Mouse (Mus musculus) G1E (cell line): ENCODE data around the gene Map3k20. TPM values are rescaled to one million over a fixed set of nuclear protein-coding genes. Genes with fewer than 3 reads are reported as not detected.

ENCODE experiments used
- ATAC-seq: 2 replicates; pipeline ENCODE4 v1.8.0; 2016; ENCODE audit warnings: mild to moderate bottlenecking; ENCODE audit not compliant: insufficient number of reproducible peaks, poor library complexity, low FRiP score, severe bottlenecking; ENCODE audit errors: extremely low read depth
- DNase-seq: peaks from one replicate; pipeline ENCODE4 v3.0.0; 2012; ENCODE audit warnings: low spot score
- H3K27me3 ChIP-seq: 2 replicates; pipeline ENCODE4 v1.6.1; 2012; ENCODE audit warnings: mild to moderate bottlenecking, low read length, inconsistent platforms; ENCODE audit not compliant: insufficient read depth
- H3K36me3 ChIP-seq: replicated peaks from 2 replicates; pipeline ENCODE3; 2012; ENCODE audit warnings: mild to moderate bottlenecking, inconsistent platforms
- H3K4me1 ChIP-seq: 2 replicates; pipeline ENCODE4 v1.6.1; 2012; ENCODE audit warnings: low read depth, low read length, inconsistent platforms, mixed read lengths; ENCODE audit not compliant: insufficient read depth
- H3K4me3 ChIP-seq: 2 replicates; pipeline ENCODE4 v1.5.1; 2012; ENCODE audit warnings: low read depth, mild to moderate bottlenecking, inconsistent platforms, low read length, moderate library complexity, mixed read lengths
- H3K9me3 ChIP-seq: replicated peaks from 2 replicates; pipeline ENCODE4 v1.6.1; 2012; ENCODE audit warnings: inconsistent platforms
- CTCF ChIP-seq: IDR thresholded peaks from 2 replicates; pipeline ENCODE4 v1.5.1; 2012; ENCODE audit warnings: low read depth, low read length, inconsistent platforms, mixed read lengths
- GATA1 ChIP-seq: IDR thresholded peaks from 2 replicates; pipeline ENCODE4 v1.6.1; 2012; ENCODE audit warnings: borderline replicate concordance, low read length, inconsistent platforms, mixed read lengths
- GATA2 ChIP-seq: IDR thresholded peaks from 2 replicates; pipeline ENCODE4 v1.6.1; 2012; ENCODE audit warnings: low read depth, low read length, inconsistent platforms, borderline replicate concordance
- POLR2AphosphoS5 ChIP-seq: IDR thresholded peaks from 2 replicates; pipeline ENCODE4 v1.6.1; 2012; ENCODE audit warnings: low read depth, low read length, inconsistent platforms; ENCODE audit not compliant: insufficient replicate concordance
- TAL1 ChIP-seq: conservative IDR thresholded peaks from 2 replicates; pipeline ENCODE4 v1.6.1; 2012; ENCODE audit warnings: low read depth, low read length, inconsistent platforms, mixed read lengths
- polyA plus RNA-seq: library from polyadenylated mRNA; stranded (reverse); fragments of >175 nt; gene quantifications from 2 replicates; pipeline ENCODE4 v1.2.3, GENCODE M21; 2012
- total RNA-seq, 2 experiments: library from RNA; stranded (forward) in 1 of 2; stranded (reverse) in 1 of 2; fragments of 200-1000 nt in 1 of 2; fragments of >200 nt in 1 of 2; fragmentation: Nextera tagmentation in 1 of 2; gene quantifications; 2 replicates each; pipeline ENCODE4 v1.2.3; 2014 to 2017

Gene Map3k20
- total and polyA plus RNA-seq, 3 experiments: 2.3 to 60.5 (median 23.2) TPM

GRCm38 (mm10) chr2:72389942-72390341, 104.5 kb downstream of the Map3k20 start:
- H3K27me3 ChIP-seq: no peaks in the 10 kb centered on the region
- DNase-seq: peak; percentile 47
- H3K4me1 ChIP-seq: no peaks in the 10 kb centered on the region
- H3K9me3 ChIP-seq: no peaks in the 10 kb centered on the region
- H3K4me3 ChIP-seq: no peak overlapping the region
- H3K36me3 ChIP-seq: peaks cover 55% of the 10 kb centered on the region
- peak; percentile 99 for TF ChIP-seq CTCF
- no peak for TF ChIP-seq POLR2AphosphoS5
- TF ChIP-seq GATA1: no peak
- no peak for TF ChIP-seq TAL1
- no peak for TF ChIP-seq GATA2
- no peak for ATAC-seq

DNA sequence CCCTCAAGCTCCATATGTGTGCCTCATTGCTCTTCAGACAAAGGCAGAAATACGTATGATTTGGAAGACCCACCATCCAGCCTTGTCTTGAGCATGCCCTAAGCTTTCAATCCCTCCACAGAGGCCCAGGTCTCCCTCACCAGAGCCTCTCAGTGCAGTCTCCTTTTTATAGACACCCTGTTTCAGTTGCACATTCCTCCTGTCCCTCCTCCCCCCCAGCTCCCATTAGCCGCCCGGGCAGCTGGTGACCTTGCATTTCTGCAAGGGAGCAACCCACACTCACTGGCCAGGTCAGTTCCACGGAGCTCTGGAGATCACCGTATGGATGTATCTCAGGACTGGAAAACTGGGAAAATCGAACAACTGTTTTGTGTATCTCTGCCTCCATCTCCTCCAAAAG, 105.0 kb downstream of the Map3k20 start:
- DNase-seq (no peak), ATAC-seq (no peak)
- Histone ChIP-seq H3K36me3 (peaks cover 57% of the 10 kb centered on the region), H3K9me3 (no peaks in the 10 kb centered on the region), H3K4me1 (no peaks in the 10 kb centered on the region), H3K4me3 (no peak overlapping the region), H3K27me3 (no peaks in the 10 kb centered on the region)
- TF ChIP-seq CTCF (no peak), TAL1 (no peak), GATA1 (no peak)

DNA sequence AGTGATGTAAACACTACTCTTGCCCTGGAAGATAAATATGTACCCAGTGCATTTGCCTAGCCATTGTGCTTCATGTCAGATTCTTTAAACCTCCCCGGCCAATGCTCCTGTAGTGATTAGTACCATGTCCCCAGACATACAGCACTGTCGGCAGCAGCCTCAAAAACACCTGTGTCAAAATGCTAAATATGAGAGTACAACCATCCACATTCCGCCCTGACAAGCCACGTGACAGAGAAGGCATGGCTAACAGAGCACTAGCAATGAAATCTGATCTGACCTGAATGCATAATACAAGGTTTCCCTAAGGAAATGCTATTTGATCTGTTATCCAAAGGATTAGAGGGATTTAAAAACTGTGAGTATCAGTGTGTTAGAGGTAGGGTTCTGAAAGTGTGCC, 105.6 kb downstream of the Map3k20 start:
- TF ChIP-seq CTCF: no peak

GRCm38 (mm10) chr2:72391721-72392120, 106.3 kb downstream of the Map3k20 start:
- no peak for ATAC-seq
- peaks cover 59% of the 10 kb centered on the region for H3K36me3 ChIP-seq
- no peak for DNase-seq
- H3K4me3 ChIP-seq: no peak overlapping the region
- no peaks in the 10 kb centered on the region for H3K27me3 ChIP-seq
- no peaks in the 10 kb centered on the region for H3K9me3 ChIP-seq
- no peaks in the 10 kb centered on the region for H3K4me1 ChIP-seq
- TF ChIP-seq POLR2AphosphoS5 (no peak), GATA1 (no peak), GATA2 (no peak), CTCF (no peak), TAL1 (no peak)

More for the DNA sequence above, 105.6 kb downstream of the Map3k20 start:
- DNase-seq (no peak), ATAC-seq (no peak)
- H3K9me3 ChIP-seq: no peaks in the 10 kb centered on the region
- H3K4me1 ChIP-seq: no peaks in the 10 kb centered on the region
- H3K4me3 ChIP-seq: no peak overlapping the region
- no peaks in the 10 kb centered on the region for H3K27me3 ChIP-seq
- H3K36me3 ChIP-seq: peaks cover 57% of the 10 kb centered on the region

GRCm38 (mm10) chr2:72392316-72392715, 106.9 kb downstream of the Map3k20 start:
- Histone ChIP-seq H3K27me3 (no peaks in the 10 kb centered on the region), H3K9me3 (no peaks in the 10 kb centered on the region), H3K4me3 (no peak overlapping the region), H3K36me3 (peaks cover 63% of the 10 kb centered on the region), H3K4me1 (no peaks in the 10 kb centered on the region)
- DNase-seq (no peak), ATAC-seq (no peak)
- TF ChIP-seq POLR2AphosphoS5: no peak
- no peak for TF ChIP-seq GATA1
- no peak for TF ChIP-seq CTCF
- no peak for TF ChIP-seq GATA2
- no peak for TF ChIP-seq TAL1

- H3K4me3 ChIP-seq: no peak overlapping the region
- no peaks in the 10 kb centered on the region for H3K27me3 ChIP-seq
- peaks cover 77% of the 10 kb centered on the region for H3K36me3 ChIP-seq
- no peak for ATAC-seq
- peaks cover 4% of the 10 kb centered on the region; the same call in 1 of the 2 replicates for H3K4me1 ChIP-seq
- TF ChIP-seq POLR2AphosphoS5 (no peak), CTCF (no peak), TAL1 (no peak), GATA1 (no peak), GATA2 (no peak)
- DNase-seq: no peak
- H3K9me3 ChIP-seq: no peaks in the 10 kb centered on the region
Observed at GRCm38 (mm10) chr2:72396934-72397333, 111.5 kb downstream of the Map3k20 start.

DNA sequence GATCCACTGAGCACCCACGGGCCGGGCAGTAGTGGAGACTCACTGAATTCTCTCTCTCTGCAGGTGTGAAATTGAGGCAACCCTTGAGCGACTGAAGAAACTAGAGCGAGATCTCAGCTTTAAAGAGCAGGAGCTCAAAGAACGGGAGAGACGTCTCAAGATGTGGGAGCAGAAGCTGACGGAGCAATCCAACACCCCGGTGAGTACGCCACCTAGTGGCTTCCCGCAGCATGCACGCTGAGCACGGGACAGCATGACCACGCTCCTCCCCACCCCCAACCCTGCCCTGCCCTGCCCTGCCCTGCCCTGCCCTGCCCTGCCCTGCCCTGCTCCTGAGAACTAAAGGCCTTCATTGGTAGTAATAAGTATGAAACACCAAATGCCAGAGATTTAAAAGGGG, 112.8 kb downstream of the Map3k20 start:
- no peaks in the 10 kb centered on the region for H3K9me3 ChIP-seq
- H3K27me3 ChIP-seq: no peaks in the 10 kb centered on the region
- TF ChIP-seq CTCF: peak; percentile 70
- no peak for TF ChIP-seq GATA1
- ATAC-seq (peak; percentile 40), DNase-seq (no peak)
- H3K4me1 ChIP-seq: peaks cover 4% of the 10 kb centered on the region; the same call in 1 of the 2 replicates
- no peak overlapping the region for H3K4me3 ChIP-seq
- H3K36me3 ChIP-seq: peaks cover 77% of the 10 kb centered on the region
